Comparison of ENCODE assay signal across 14 mouse cellular contexts in genomic region chr2:36013010-36013409, GRCm38 (mm10). TPM values are rescaled to one million over a fixed set of nuclear protein-coding genes. Genes with fewer than 3 reads are reported as not detected.
A peak's percentile ranks its signal among the peaks of the same experiment; 100 is the strongest.
DNase-seq lines count a peak whose midpoint lies in the region; ATAC-seq and TF ChIP-seq lines count a peak whose summit lies in the region.
"Had no signal": no experiment of that assay in that cellular context is flagged by ENCODE, and none has a peak within 500 bp of the region (broad histone marks: within the 10 kb centered on the region; RNA-seq: fewer than 3 reads in every experiment).

No protein-coding gene starts in this region.

- H3K9ac ChIP-seq in liver, embryonic 12.5 days = no peak overlapping the region
- no peak overlapping the region for H3K9ac ChIP-seq in heart, embryonic 12.5 days
- H3K9ac ChIP-seq in stomach, embryonic 15.5 days = no peak overlapping the region
- H3K9ac ChIP-seq in forebrain, postnatal 0 days = no peak overlapping the region
- no peak overlapping the region for H3K9ac ChIP-seq in hindbrain, embryonic 12.5 days
- H3K9ac ChIP-seq: neural tube, embryonic 13.5 days had no signal

- no peak for TF ChIP-seq CTCF in forebrain, postnatal 0 days (IDR thresholded peaks at IDR 0.05; ENCODE audit: low read depth)

- no peak overlapping the region for H3K4me2 ChIP-seq in liver, embryonic 12.5 days
- no peak overlapping the region for H3K4me2 ChIP-seq in heart, embryonic 12.5 days
- H3K4me2 ChIP-seq in stomach, embryonic 15.5 days = no peak overlapping the region
- no peak overlapping the region for H3K4me2 ChIP-seq in forebrain, postnatal 0 days (ENCODE audit: low read depth)
- H3K4me2 ChIP-seq in hindbrain, embryonic 12.5 days (replicated peaks) = no peak overlapping the region
- H3K4me2 ChIP-seq: neural tube, embryonic 13.5 days had no signal

- no peak overlapping the region for H3K4me3 ChIP-seq in liver, embryonic 12.5 days
- H3K4me3 ChIP-seq in heart, embryonic 12.5 days = no peak overlapping the region
- no peak overlapping the region for H3K4me3 ChIP-seq in stomach, embryonic 15.5 days (replicated peaks)
- H3K4me3 ChIP-seq in forebrain, postnatal 0 days (ENCODE audit: low read depth, low read length) = no peak overlapping the region
- H3K4me3 ChIP-seq in hindbrain, embryonic 12.5 days = no peak overlapping the region
- H3K4me3 ChIP-seq: neural tube, embryonic 13.5 days had no signal

- H3K36me3 ChIP-seq in liver, embryonic 12.5 days = no peaks in the 10 kb centered on the region
- H3K36me3 ChIP-seq in heart, embryonic 12.5 days = no peaks in the 10 kb centered on the region
- H3K36me3 ChIP-seq in stomach, embryonic 15.5 days = no peaks in the 10 kb centered on the region
- H3K36me3 ChIP-seq in forebrain, postnatal 0 days (ENCODE audit: insufficient read depth) = no peaks in the 10 kb centered on the region
- no peaks in the 10 kb centered on the region for H3K36me3 ChIP-seq in hindbrain, embryonic 12.5 days
- H3K36me3 ChIP-seq: neural tube, embryonic 13.5 days had no signal

- 39% methylated on average over 12 of the region's 12 CpGs for WGBS in liver, embryonic 12.5 days (ENCODE audit: insufficient replicate concordance)
- WGBS in heart, embryonic 12.5 days = 49% methylated on average over 12 of the region's 12 CpGs
- WGBS in stomach, embryonic 15.5 days = 52% methylated on average over 12 of the region's 12 CpGs
- 66% methylated on average over 12 of the region's 12 CpGs for WGBS in forebrain, postnatal 0 days
- 63% methylated on average over 12 of the region's 12 CpGs for WGBS in hindbrain, embryonic 12.5 days

- H3K27ac ChIP-seq in liver, embryonic 12.5 days = no peak overlapping the region
- H3K27ac ChIP-seq in heart, embryonic 12.5 days (ENCODE audit: poor library complexity, severe bottlenecking) = no peak overlapping the region
- H3K27ac ChIP-seq in stomach, embryonic 15.5 days = no peak overlapping the region
- no peak overlapping the region for H3K27ac ChIP-seq in forebrain, postnatal 0 days (ENCODE audit: low read depth, low read length)
- no peak overlapping the region for H3K27ac ChIP-seq in hindbrain, embryonic 12.5 days
- H3K27ac ChIP-seq: kidney, postnatal 0 days; neural tube, embryonic 13.5 days had no signal

- peaks cover 37% of the 10 kb centered on the region for H3K27me3 ChIP-seq in liver, embryonic 12.5 days (replicated peaks)
- H3K27me3 ChIP-seq in heart, embryonic 12.5 days (replicated peaks) = peaks cover 30% of the 10 kb centered on the region
- peaks cover 18% of the 10 kb centered on the region for H3K27me3 ChIP-seq in stomach, embryonic 15.5 days (replicated peaks)
- H3K27me3 ChIP-seq in forebrain, postnatal 0 days (ENCODE audit: insufficient read depth, low read length) = no peaks in the 10 kb centered on the region
- peaks cover 29% of the 10 kb centered on the region for H3K27me3 ChIP-seq in hindbrain, embryonic 12.5 days

- DNase-seq in liver = no peak
- peak; percentile 56 to 87 for DNase-seq in kidney, postnatal 25 days
- DNase-seq in ovary, postnatal 14 days (ENCODE audit: low spot score) = no peak
- DNase-seq in forebrain, postnatal 0 days = no peak
- DNase-seq: cerebellum, adult 11 months; gastrocnemius, postnatal 25 days; left cerebral cortex, postnatal 4 days; thymus, postnatal 4 days had no signal

- ATAC-seq in liver, embryonic 12.5 days = 0 out of 2 replicates have a peak, but pooled peaks have one; percentile 21
- peak; percentile 61; the same call in 1 of the 2 replicates for ATAC-seq in heart, embryonic 12.5 days (ENCODE audit: insufficient number of reproducible peaks, low FRiP score)
- peak; percentile 33; the same call in 1 of the 2 replicates for ATAC-seq in stomach, embryonic 15.5 days (ENCODE audit: insufficient read depth, low FRiP score, low read depth)
- ATAC-seq in forebrain, postnatal 0 days = no peak
- no peak for ATAC-seq in hindbrain, embryonic 12.5 days (ENCODE audit: low FRiP score)

- H3K9me3 ChIP-seq in liver, embryonic 12.5 days (replicated peaks) = no peaks in the 10 kb centered on the region
- H3K9me3 ChIP-seq in heart, embryonic 12.5 days (replicated peaks) = no peaks in the 10 kb centered on the region
- no peaks in the 10 kb centered on the region for H3K9me3 ChIP-seq in stomach, embryonic 15.5 days
- H3K9me3 ChIP-seq in forebrain, postnatal 0 days (ENCODE audit: low read length) = no peaks in the 10 kb centered on the region
- no peaks in the 10 kb centered on the region for H3K9me3 ChIP-seq in hindbrain, embryonic 12.5 days (replicated peaks)
- H3K9me3 ChIP-seq: neural tube, embryonic 13.5 days had no signal

- peaks cover 4% of the 10 kb centered on the region for H3K4me1 ChIP-seq in liver, embryonic 12.5 days
- peaks cover 24% of the 10 kb centered on the region for H3K4me1 ChIP-seq in heart, embryonic 12.5 days (replicated peaks)
- H3K4me1 ChIP-seq in stomach, embryonic 15.5 days = peaks cover 11% of the 10 kb centered on the region; the same call in 1 of the 2 replicates
- 0 out of 2 replicates have a peak, but pooled peaks cover 7% of the 10 kb centered on the region for H3K4me1 ChIP-seq in forebrain, postnatal 0 days (ENCODE audit: insufficient read depth)
- H3K4me1 ChIP-seq in hindbrain, embryonic 12.5 days = peaks cover 10% of the 10 kb centered on the region

RNA-seq across cellular contexts. Expression of gene Ttll11, which starts 33.3 kb away (rescaled TPM):
- polyA plus RNA-seq in liver, embryonic 12.5 days (2016; fragmentation: Nextera tagmentation; extraction: Ambion mirVana) = 1.0 and 1.3 TPM in 2 replicates
- polyA plus RNA-seq in heart, embryonic 12.5 days (2016; fragmentation: Nextera tagmentation; extraction: Ambion mirVana) = 1.5 and 1.8 TPM in 2 replicates
- 0.55 and 0.65 TPM in 2 replicates for polyA plus RNA-seq in stomach, embryonic 15.5 days (2015; fragmentation: Nextera tagmentation; extraction: Ambion mirVana)
- 6.9 and 9.2 TPM in 2 replicates for total RNA-seq in forebrain, postnatal 0 days (2014; rRNA removed)
- 6.4 and 7.2 TPM in 2 replicates for polyA plus RNA-seq in forebrain, postnatal 0 days (2015; fragmentation: Nextera tagmentation; extraction: Ambion mirVana)
- polyA plus RNA-seq in hindbrain, embryonic 12.5 days (2016; fragmentation: Nextera tagmentation; extraction: Ambion mirVana) = 4.6 and 5.5 TPM in 2 replicates

RNA-seq across cellular contexts. Expression of gene Ndufa8, which starts 36.2 kb away (rescaled TPM):
- polyA plus RNA-seq in liver, embryonic 12.5 days (2016; fragmentation: Nextera tagmentation; extraction: Ambion mirVana) = 155 and 162 TPM in 2 replicates
- polyA plus RNA-seq in heart, embryonic 12.5 days (2016; fragmentation: Nextera tagmentation; extraction: Ambion mirVana) = 287 and 300 TPM in 2 replicates
- polyA plus RNA-seq in stomach, embryonic 15.5 days (2015; fragmentation: Nextera tagmentation; extraction: Ambion mirVana) = 247 and 252 TPM in 2 replicates
- total RNA-seq in forebrain, postnatal 0 days (2014; rRNA removed) = 74.0 and 111 TPM in 2 replicates
- polyA plus RNA-seq in forebrain, postnatal 0 days (2015; fragmentation: Nextera tagmentation; extraction: Ambion mirVana) = 333 and 372 TPM in 2 replicates
- polyA plus RNA-seq in hindbrain, embryonic 12.5 days (2016; fragmentation: Nextera tagmentation; extraction: Ambion mirVana) = 171 and 179 TPM in 2 replicates

RNA-seq across cellular contexts. Expression of gene Morn5, which starts 36.2 kb away (rescaled TPM):
- polyA plus RNA-seq in liver, embryonic 12.5 days (2016; fragmentation: Nextera tagmentation; extraction: Ambion mirVana) = 0.18 TPM in 1 of 2 replicates, not detected in the other
- polyA plus RNA-seq in heart, embryonic 12.5 days (2016; fragmentation: Nextera tagmentation; extraction: Ambion mirVana) = not detected in 2 replicates
- 0.26 TPM in 1 of 2 replicates, not detected in the other for polyA plus RNA-seq in stomach, embryonic 15.5 days (2015; fragmentation: Nextera tagmentation; extraction: Ambion mirVana)
- 1.0 and 2.2 TPM in 2 replicates for total RNA-seq in forebrain, postnatal 0 days (2014; rRNA removed)
- polyA plus RNA-seq in forebrain, postnatal 0 days (2015; fragmentation: Nextera tagmentation; extraction: Ambion mirVana) = 3.9 and 4.4 TPM in 2 replicates
- polyA plus RNA-seq in hindbrain, embryonic 12.5 days (2016; fragmentation: Nextera tagmentation; extraction: Ambion mirVana) = 3.2 and 3.6 TPM in 2 replicates
- total RNA-seq: gastrocnemius, postnatal 25 days had no signal

Comparison
In these comparisons a context has a peak if more than half of its experiments do, and no peak if none do; other contexts are left out.
1. ATAC-seq: peak in liver, embryonic 12.5 days (single experiment), heart, embryonic 12.5 days (single experiment) and stomach, embryonic 15.5 days (single experiment); none in forebrain, postnatal 0 days (single experiment) and hindbrain, embryonic 12.5 days (single experiment).
2. DNase-seq: peak in kidney, postnatal 25 days (2 of 2); none in liver (single experiment), ovary, postnatal 14 days (single experiment) and forebrain, postnatal 0 days (single experiment).